Mouse (Mus musculus) liver, postnatal 0 days (tissue): ENCODE measurements around the gene Reln.

Experiments used
- CTCF ChIP-seq: sonication (generic); IDR thresholded peaks from 2 replicates; pipeline ENCODE4 v1.5.1; 2016; ENCODE audit warnings: antibody characterized with exemption, low read depth
- EP300 ChIP-seq: IDR thresholded peaks from 2 replicates; pipeline ENCODE4 v1.6.1; 2016; ENCODE audit warnings: antibody characterized with exemption, low read depth, mild to moderate bottlenecking

- TF ChIP-seq CTCF (no peak), EP300 (no peak)
Observed at GRCm38 (mm10) chr5:22253910-22254309, 90.6 kb downstream of the Reln start.
